ENCODE assay signal across 10 mouse cellular contexts in genomic region chr8:8599931-8600330, GRCm38 (mm10).
"Had no signal": no experiment of that assay in that cellular context is flagged by ENCODE, and none has a peak within 500 bp of the region (broad histone marks: within the 10 kb centered on the region; RNA-seq: fewer than 3 reads in every experiment).

No protein-coding gene starts in this region.

- DNase-seq: kidney, postnatal 10 days; kidney, postnatal 4 days; liver, embryonic 13.5 days; lung, adult 2 months; lung, postnatal 14 days; lung, postnatal 4 days; midbrain, embryonic 14.5 days; right cerebral cortex, postnatal 14 days; spleen, adult 18-20 months; thymus, postnatal 25 days had no signal
